Mouse (Mus musculus) midbrain, postnatal 0 days (tissue): ENCODE data around the gene Disp1. TPM values are rescaled to one million over a fixed set of nuclear protein-coding genes. Genes with fewer than 3 reads are reported as not detected.

Experiments used
- ATAC-seq: fragments of 200-750 bp; cut with Nextera tagmentation; 2 replicates; pipeline ENCODE4 v1.8.0; 2017; ENCODE audit warnings: moderate number of reproducible peaks, mild to moderate bottlenecking, moderate TSS enrichment, moderate library complexity; ENCODE audit not compliant: low FRiP score
- DNase-seq: peaks from one replicate; pipeline ENCODE4 v3.0.0-alpha.2; 2015; ENCODE audit warnings: low spot score
- H3K27ac ChIP-seq: fragments of 300-500 bp; sonication (generic); 2 replicates; pipeline ENCODE4 v1.5.1; 2014; ENCODE audit warnings: low read depth, mild to moderate bottlenecking, low read length, mixed read lengths
- H3K27me3 ChIP-seq: fragments of 300-500 bp; sonication (generic); 2 replicates; pipeline ENCODE4 v1.6.1; 2014; ENCODE audit warnings: low read length, control low read depth, mixed read lengths; ENCODE audit not compliant: insufficient read depth
- H3K36me3 ChIP-seq: fragments of 300-500 bp; sonication (generic); 2 replicates; pipeline ENCODE4 v1.6.1; 2014; ENCODE audit warnings: low read length, control low read depth, mixed read lengths; ENCODE audit not compliant: insufficient read depth
- H3K4me1 ChIP-seq: fragments of 300-500 bp; sonication (generic); 2 replicates; pipeline ENCODE4 v1.6.1; 2014; ENCODE audit warnings: mild to moderate bottlenecking, control low read depth, antibody characterized with exemption, low read length, mixed read lengths; ENCODE audit not compliant: insufficient read depth
- H3K4me2 ChIP-seq: fragments of 300-500 bp; sonication (generic); 2 replicates; pipeline ENCODE4 v1.6.1; 2014; ENCODE audit warnings: low read depth, mild to moderate bottlenecking, low read length, mixed read lengths; ENCODE audit not compliant: poor library complexity, severe bottlenecking
- H3K4me3 ChIP-seq: fragments of 300-500 bp; sonication (generic); 2 replicates; pipeline ENCODE4 v1.5.1; 2014; ENCODE audit warnings: low read depth, mild to moderate bottlenecking, low read length, moderate library complexity
- H3K9ac ChIP-seq: fragments of 300-500 bp; sonication (generic); replicated peaks from 2 replicates; pipeline ENCODE4 v1.6.1; 2014; ENCODE audit warnings: mild to moderate bottlenecking, low read length, moderate library complexity, mixed read lengths; ENCODE audit not compliant: poor library complexity, severe bottlenecking
- H3K9me3 ChIP-seq: fragments of 300-500 bp; sonication (generic); 2 replicates; pipeline ENCODE4 v1.6.1; 2016; ENCODE audit warnings: low read length, control low read depth
- CTCF ChIP-seq: IDR thresholded peaks from 2 replicates; pipeline ENCODE4 v1.5.1; 2016; ENCODE audit warnings: antibody characterized with exemption, mild to moderate bottlenecking
- WGBS: fragments of 180-500 bp; shearing (Covaris S2); extraction: QIAGEN DNeasy Blood & Tissue Kit; methylation state at CpG from one replicate; pipeline ENCODE4 v1.1.7; 2014; 5-methylcytosine and 5-hydroxymethylcytosine counted together
- polyA plus RNA-seq: library from polyadenylated mRNA; unstranded; fragments of >200 nt; fragmentation: Nextera tagmentation; extraction: Ambion mirVana; gene quantifications from 2 replicates; pipeline ENCODE4 v1.2.1, GENCODE M21; 2015
- total RNA-seq: library from RNA; depleted of rRNA; stranded (reverse); fragments of >200 nt; gene quantifications from 2 replicates; pipeline ENCODE4 v1.2.3, GENCODE M21; 2014

Gene Disp1
- total and polyA plus RNA-seq, 2 experiments from 2014 or later: 7.6 to 12.3 TPM

DNA sequence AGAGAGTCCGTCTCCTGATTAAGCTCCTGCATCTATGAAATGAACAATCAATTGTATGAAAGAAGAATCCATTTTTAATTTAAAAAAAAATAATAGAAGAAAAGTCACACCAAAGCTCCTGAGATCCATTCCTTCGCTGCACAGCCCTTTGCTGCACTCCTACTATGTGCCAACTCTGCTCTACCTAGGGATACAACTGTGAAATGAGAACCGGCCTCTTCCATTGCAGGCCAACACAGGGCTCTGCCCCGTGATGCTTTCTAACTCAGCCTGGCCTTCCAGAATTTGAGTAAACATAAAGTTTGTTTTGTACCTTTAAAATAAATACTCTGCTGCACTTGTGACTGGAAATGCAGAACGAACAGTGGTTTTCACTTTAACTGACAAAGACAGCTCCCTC is 42.0 kb downstream of the Disp1 start:
- Histone ChIP-seq H3K4me3 (no peak overlapping the region), H3K9me3 (no peaks in the 10 kb centered on the region), H3K4me2 (no peak overlapping the region), H3K27ac (no peak overlapping the region), H3K27me3 (no peaks in the 10 kb centered on the region), H3K9ac (no peak overlapping the region), H3K36me3 (no peaks in the 10 kb centered on the region), H3K4me1 (0 out of 2 replicates have a peak, but pooled peaks cover 6% of the 10 kb centered on the region)
- DNase-seq: no peak
- TF ChIP-seq CTCF: no peak
- no peak for ATAC-seq
- 96% methylated on average over 5 of the region's 5 CpGs for WGBS

- TF ChIP-seq CTCF: no peak
- 87% methylated on average over 8 of the region's 8 CpGs for WGBS
- H3K9ac ChIP-seq: no peak overlapping the region
- H3K36me3 ChIP-seq: no peaks in the 10 kb centered on the region
- no peak for ATAC-seq
- no peaks in the 10 kb centered on the region for H3K4me1 ChIP-seq
- H3K27ac ChIP-seq: no peak overlapping the region
- no peak overlapping the region for H3K4me3 ChIP-seq
- no peaks in the 10 kb centered on the region for H3K27me3 ChIP-seq
- DNase-seq: no peak
- H3K9me3 ChIP-seq: no peaks in the 10 kb centered on the region
- no peak overlapping the region for H3K4me2 ChIP-seq
Observed at GRCm38 (mm10) chr1:183175236-183175635, 46.1 kb downstream of the Disp1 start.

- Histone ChIP-seq H3K9ac (no peak overlapping the region), H3K9me3 (no peaks in the 10 kb centered on the region), H3K4me2 (no peak overlapping the region), H3K4me3 (no peak overlapping the region), H3K27me3 (no peaks in the 10 kb centered on the region), H3K27ac (no peak overlapping the region), H3K36me3 (no peaks in the 10 kb centered on the region), H3K4me1 (no peaks in the 10 kb centered on the region)
- 92% methylated on average over 5 of the region's 5 CpGs for WGBS
- no peak for ATAC-seq
- no peak for DNase-seq
- TF ChIP-seq CTCF: no peak
Observed at GRCm38 (mm10) chr1:183171095-183171494, 50.2 kb downstream of the Disp1 start.

- Histone ChIP-seq H3K4me3 (no peak overlapping the region), H3K9me3 (no peaks in the 10 kb centered on the region), H3K4me1 (no peaks in the 10 kb centered on the region), H3K9ac (no peak overlapping the region), H3K27me3 (no peaks in the 10 kb centered on the region), H3K36me3 (no peaks in the 10 kb centered on the region), H3K4me2 (no peak overlapping the region), H3K27ac (no peak overlapping the region)
- no peak for DNase-seq
- no peak for TF ChIP-seq CTCF
- ATAC-seq: no peak
- 74% methylated on average over 6 of the region's 6 CpGs for WGBS
Observed at GRCm38 (mm10) chr1:183168465-183168864, 52.9 kb downstream of the Disp1 start.

- Histone ChIP-seq H3K4me1 (no peaks in the 10 kb centered on the region), H3K27me3 (no peaks in the 10 kb centered on the region), H3K27ac (no peak overlapping the region), H3K9ac (no peak overlapping the region), H3K4me2 (no peak overlapping the region), H3K9me3 (no peaks in the 10 kb centered on the region), H3K36me3 (no peaks in the 10 kb centered on the region), H3K4me3 (no peak overlapping the region)
- DNase-seq: no peak
- WGBS: 75% methylated on average over 12 of the region's 12 CpGs
- ATAC-seq: no peak
- no peak for TF ChIP-seq CTCF
Observed at GRCm38 (mm10) chr1:183167776-183168175, 53.5 kb downstream of the Disp1 start.

DNA sequence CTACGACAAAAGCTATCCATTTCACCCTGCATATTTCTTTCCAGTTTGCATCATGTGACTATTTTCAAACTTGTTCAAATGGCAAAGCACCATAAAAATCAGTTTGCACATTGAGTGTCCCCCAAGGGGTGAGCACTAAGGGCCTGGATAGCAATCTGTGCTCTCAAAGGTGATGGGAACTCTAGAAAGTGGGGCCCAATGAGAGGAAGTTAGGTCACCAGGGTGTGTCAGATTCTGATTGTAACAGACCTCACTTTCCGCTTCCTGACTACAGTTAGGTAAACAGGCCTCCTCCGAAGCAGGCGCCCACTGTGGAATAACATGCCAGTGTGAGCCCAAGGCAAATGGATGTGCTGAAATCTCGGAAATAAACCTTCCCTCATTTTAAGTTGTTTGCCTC is 54.6 kb downstream of the Disp1 start:
- no peak overlapping the region for H3K27ac ChIP-seq
- no peak for ATAC-seq
- no peak for TF ChIP-seq CTCF
- H3K4me3 ChIP-seq: no peak overlapping the region
- no peaks in the 10 kb centered on the region for H3K36me3 ChIP-seq
- no peak overlapping the region for H3K4me2 ChIP-seq
- H3K9ac ChIP-seq: no peak overlapping the region
- WGBS: 92% methylated on average over 5 of the region's 5 CpGs
- DNase-seq: no peak
- no peaks in the 10 kb centered on the region for H3K4me1 ChIP-seq
- H3K27me3 ChIP-seq: no peaks in the 10 kb centered on the region
- no peaks in the 10 kb centered on the region for H3K9me3 ChIP-seq
